Mouse (Mus musculus) brain, embryonic 14.5 days (tissue): ENCODE results near the gene Glrp1.

ENCODE experiments used
- CTCF ChIP-seq: fragments of 200-500 bp; IDR thresholded peaks from 2 replicates; pipeline ENCODE4 v1.5.1; 2012; ENCODE audit warnings: inconsistent platforms, mild to moderate bottlenecking, moderate library complexity, borderline replicate concordance; ENCODE audit not compliant: insufficient read depth, insufficient read length; ENCODE audit errors: extremely low read depth
- POLR2A ChIP-seq: fragments of 200-500 bp; IDR thresholded peaks from 2 replicates; pipeline ENCODE4 v1.6.1; 2012; ENCODE audit warnings: mild to moderate bottlenecking, inconsistent platforms, borderline replicate concordance; ENCODE audit not compliant: poor library complexity, insufficient read depth, insufficient read length, severe bottlenecking; ENCODE audit errors: extremely low read depth

DNA sequence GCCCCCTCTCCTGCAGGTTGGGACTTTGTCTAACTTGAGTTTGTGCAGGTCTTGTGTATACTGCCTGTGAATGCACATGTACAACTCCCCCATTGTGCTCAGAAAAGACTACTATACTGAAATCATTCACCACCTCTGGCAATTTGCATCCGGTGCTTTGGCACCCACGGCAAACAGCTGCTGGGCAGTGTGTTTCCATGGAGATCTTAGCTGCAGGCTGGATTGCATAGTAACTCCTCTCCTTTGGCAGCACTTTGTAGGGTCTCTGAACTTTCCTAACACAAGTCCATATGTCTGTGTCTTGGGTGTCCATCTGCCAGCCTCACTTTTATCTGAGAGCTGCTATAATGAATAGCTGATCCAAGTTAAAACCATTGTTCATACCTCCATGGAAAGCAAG, 31.7 kb downstream of the Glrp1 start:
- TF ChIP-seq CTCF (no peak), POLR2A (no peak)
